Mouse (Mus musculus): ENCODE data around the gene Marc1. TPM values are rescaled to one million over a fixed set of nuclear protein-coding genes. Genes with fewer than 3 reads are reported as not detected.
A peak's percentile ranks its signal among the peaks of the same experiment; 100 is the strongest.

Gene Marc1
- polyA plus RNA-seq, 1 experiment from 2014 or later, result 3.9 TPM

- DNase-seq (ENCODE audit: low spot score) (no peak), ATAC-seq (replicated peaks; ENCODE audit: low FRiP score) (peak; percentile 73)
- H3K4me3 ChIP-seq (ENCODE audit: low read depth, low read length), result peak overlapping the region; percentile 91
- no peaks in the 10 kb centered on the region for H3K36me3 ChIP-seq (ENCODE audit: control insufficient read depth, insufficient read depth, low read length)
- no peaks in the 10 kb centered on the region for H3K9me3 ChIP-seq (ENCODE audit: control insufficient read depth, low read length)
- 26% methylated on average over 3 of the region's 3 CpGs for whole genome bisulfite sequencing
- H3K27me3 ChIP-seq (replicated peaks; ENCODE audit: control insufficient read depth, insufficient read depth, low read length), result no peaks in the 10 kb centered on the region
- peak overlapping the region; percentile 86 for H3K27ac ChIP-seq (ENCODE audit: low read depth, low read length)
- H3K4me2 ChIP-seq, result peak overlapping the region; percentile 95
- peak overlapping the region; percentile 95 for H3K9ac ChIP-seq (ENCODE audit: low read depth, low read length)
- peaks cover 37% of the 10 kb centered on the region for H3K4me1 ChIP-seq (replicated peaks; ENCODE audit: control insufficient read depth, insufficient read depth, low read length)
Observed at GRCm38 (mm10) chr1:184846973-184847372, 35.9 kb upstream of the Marc1 start.

DNA sequence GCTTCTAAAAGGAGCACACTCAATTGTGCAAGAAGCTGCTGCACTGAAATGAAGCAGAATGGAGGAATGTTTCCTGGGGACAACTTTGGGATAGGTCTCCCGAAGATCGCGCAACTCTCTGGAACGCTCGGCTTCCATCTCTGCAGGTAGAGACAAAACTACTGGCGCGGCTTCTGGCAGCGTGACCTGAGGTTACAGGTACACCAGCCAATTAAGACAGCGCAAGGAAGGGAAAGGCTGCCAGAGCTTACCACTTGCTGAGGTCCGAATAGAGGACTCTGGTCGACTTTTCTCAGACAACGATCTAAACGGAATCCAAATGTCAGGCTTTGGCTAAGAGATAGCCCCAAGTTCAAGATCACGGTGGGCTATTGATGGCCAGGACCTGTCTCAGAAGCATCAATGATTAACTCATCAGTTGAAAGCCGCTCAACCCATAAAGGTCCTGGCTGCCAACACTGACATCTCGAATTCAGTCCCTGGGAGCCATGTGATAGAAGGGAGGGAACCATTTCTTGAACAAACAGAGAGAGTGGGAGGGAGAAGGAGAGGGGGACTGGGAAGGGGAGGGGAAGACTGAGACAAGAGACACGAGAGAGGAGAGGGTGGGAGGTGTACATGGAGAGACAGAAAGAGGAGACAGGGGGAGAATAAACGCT is 35.1 kb upstream of the Marc1 start, which contains the start of gene Marc2:
Gene Marc2, minus strand, starts transcription at position 360 of the 659 bp plus-strand sequence.
- H3K27me3 ChIP-seq (replicated peaks; ENCODE audit: control insufficient read depth, insufficient read depth, low read length), result no peaks in the 10 kb centered on the region
- ATAC-seq (replicated peaks; ENCODE audit: low FRiP score) (peak; percentile 24), DNase-seq (ENCODE audit: low spot score) (peak; percentile 50)
- peak within 1 kb of the TSS; percentile 95 for H3K9ac ChIP-seq (ENCODE audit: low read depth, low read length)
- H3K9me3 ChIP-seq (ENCODE audit: control insufficient read depth, low read length), result no peaks in the 10 kb centered on the region
- H3K4me3 ChIP-seq (ENCODE audit: low read depth, low read length), result peak within 1 kb of the TSS; percentile 91
- H3K4me2 ChIP-seq, result peak within 1 kb of the TSS; percentile 95
- no peaks in the 10 kb centered on the region for H3K36me3 ChIP-seq (ENCODE audit: control insufficient read depth, insufficient read depth, low read length)
- WGBS, result 3% methylated on average over 18 of the region's 18 CpGs
- H3K4me1 ChIP-seq (replicated peaks; ENCODE audit: control insufficient read depth, insufficient read depth, low read length), result peaks cover 32% of the 10 kb centered on the region
- H3K27ac ChIP-seq (ENCODE audit: low read depth, low read length), result peak within 1 kb of the TSS; percentile 86

DNA sequence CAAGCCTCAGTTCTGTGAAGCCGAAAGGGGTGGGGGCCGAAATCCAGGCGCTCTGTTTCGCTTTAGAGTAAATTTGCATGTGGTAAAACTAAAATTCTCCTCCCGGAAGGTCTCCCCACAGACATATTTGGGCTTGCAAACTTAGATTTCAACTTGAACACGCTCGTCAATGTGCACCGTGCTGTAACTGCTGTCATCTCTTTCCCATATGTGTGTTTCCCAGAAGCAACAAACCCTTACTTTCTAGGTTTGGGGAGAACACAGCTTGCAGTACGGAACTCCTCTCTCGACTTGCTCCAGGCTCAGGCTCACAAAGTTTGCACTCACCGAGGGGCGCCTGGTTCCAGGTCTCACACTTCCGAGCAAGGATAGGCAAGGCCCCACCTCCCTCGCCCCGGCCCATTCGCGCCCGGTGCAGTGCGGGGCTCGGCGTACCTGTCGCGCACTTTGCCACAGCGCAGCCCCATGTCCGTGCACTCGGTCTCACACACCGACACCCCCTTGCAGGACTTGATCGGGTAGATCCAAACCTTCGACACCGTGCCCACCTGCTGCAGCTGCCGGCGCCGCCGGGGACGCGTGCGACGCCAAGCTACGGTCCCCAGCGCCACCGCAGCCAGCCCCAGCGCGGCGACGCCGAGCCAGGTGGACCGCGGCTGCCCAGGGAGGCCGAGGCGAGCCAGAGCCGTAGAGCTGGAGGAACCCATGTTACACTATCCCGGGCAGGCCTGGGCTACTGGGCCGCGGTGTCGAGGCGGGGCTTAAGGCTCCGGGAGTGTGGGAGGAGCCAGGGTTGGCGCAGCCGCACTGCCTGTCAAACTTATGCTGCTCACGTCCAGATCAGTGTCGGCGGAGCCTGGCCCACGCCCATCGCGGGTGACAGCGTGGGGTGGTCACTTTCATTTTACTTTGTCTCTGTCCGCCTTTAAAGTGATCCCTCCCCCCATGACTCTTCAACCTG is 34.3 kb upstream of the Marc1 start:
- DNase-seq (ENCODE audit: low spot score) (peak; percentile 88), ATAC-seq (replicated peaks; ENCODE audit: low FRiP score) (peak; percentile 95)
- peaks cover 29% of the 10 kb centered on the region for H3K4me1 ChIP-seq (replicated peaks; ENCODE audit: control insufficient read depth, insufficient read depth, low read length)
- peaks cover 8% of the 10 kb centered on the region for H3K36me3 ChIP-seq (ENCODE audit: control insufficient read depth, insufficient read depth, low read length)
- H3K27ac ChIP-seq (ENCODE audit: low read depth, low read length), result peak overlapping the region; percentile 86
- H3K4me3 ChIP-seq (ENCODE audit: low read depth, low read length), result peak overlapping the region; percentile 91
- no peaks in the 10 kb centered on the region for H3K9me3 ChIP-seq (ENCODE audit: control insufficient read depth, low read length)
- H3K4me2 ChIP-seq, result peak overlapping the region; percentile 95
- peak overlapping the region; percentile 95 for H3K9ac ChIP-seq (ENCODE audit: low read depth, low read length)
- no peaks in the 10 kb centered on the region for H3K27me3 ChIP-seq (replicated peaks; ENCODE audit: control insufficient read depth, insufficient read depth, low read length)
- under 1% methylated on average over 67 of the region's 67 CpGs for WGBS

DNA sequence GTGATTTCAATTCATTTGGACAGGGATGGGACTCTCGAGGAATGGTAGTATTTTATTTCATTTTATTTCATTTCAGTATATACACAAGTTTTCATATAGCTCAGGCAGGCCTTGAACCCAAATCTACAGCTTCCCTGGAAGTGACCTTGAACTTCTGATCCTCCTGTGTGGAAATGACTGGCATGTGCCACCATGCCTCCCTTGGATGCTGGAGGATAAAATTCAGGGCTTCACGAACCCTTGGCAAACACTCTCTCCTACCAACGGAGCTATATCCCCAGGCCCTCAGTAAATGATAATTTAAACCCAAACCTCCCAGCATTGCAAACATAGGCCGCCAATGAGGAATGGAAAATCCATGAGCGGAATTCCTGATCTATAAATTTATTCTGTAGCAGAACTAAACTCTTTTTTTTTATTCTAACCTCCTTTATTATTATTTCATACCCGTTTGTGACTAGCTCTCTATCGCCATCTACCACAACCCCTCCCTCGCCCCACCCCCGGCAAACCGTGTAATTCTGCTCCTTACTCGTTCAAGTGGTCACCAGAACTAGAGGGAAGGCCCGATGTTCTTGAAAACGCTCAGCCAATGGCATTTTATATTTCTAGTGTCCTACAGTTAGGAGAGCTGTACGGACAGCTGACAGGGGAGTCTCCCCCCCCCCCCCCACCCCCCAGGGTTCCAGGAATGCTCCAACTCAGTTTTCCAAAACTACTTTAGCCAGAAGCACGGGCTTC is 33.4 kb upstream of the Marc1 start:
- Histone ChIP-seq H3K9ac (ENCODE audit: low read depth, low read length) (peak overlapping the region; percentile 95), H3K36me3 (ENCODE audit: control insufficient read depth, insufficient read depth, low read length) (peaks cover 14% of the 10 kb centered on the region), H3K9me3 (ENCODE audit: control insufficient read depth, low read length) (no peaks in the 10 kb centered on the region), H3K4me3 (ENCODE audit: low read depth, low read length) (peak overlapping the region; percentile 91), H3K4me1 (replicated peaks; ENCODE audit: control insufficient read depth, insufficient read depth, low read length) (peaks cover 29% of the 10 kb centered on the region), H3K27ac (ENCODE audit: low read depth, low read length) (peak overlapping the region; percentile 86), H3K4me2 (peak overlapping the region; percentile 95), H3K27me3 (replicated peaks; ENCODE audit: control insufficient read depth, insufficient read depth, low read length) (no peaks in the 10 kb centered on the region)
- DNase-seq (ENCODE audit: low spot score), result peak; percentile 56
- ATAC-seq (replicated peaks; ENCODE audit: low FRiP score), result no peak
- WGBS, result 17% methylated on average over 15 of the region's 15 CpGs

GRCm38 (mm10) chr1:184837649-184838048 is 26.5 kb upstream of the Marc1 start:
- H3K36me3 ChIP-seq (ENCODE audit: control insufficient read depth, insufficient read depth, low read length), result peaks cover 35% of the 10 kb centered on the region
- WGBS, result 68% methylated on average over 4 of the region's 4 CpGs
- H3K9me3 ChIP-seq (ENCODE audit: control insufficient read depth, low read length), result no peaks in the 10 kb centered on the region
- no peak overlapping the region for H3K27ac ChIP-seq (ENCODE audit: low read depth, low read length)
- H3K9ac ChIP-seq (ENCODE audit: low read depth, low read length), result no peak overlapping the region
- DNase-seq (ENCODE audit: low spot score) (no peak), ATAC-seq (replicated peaks; ENCODE audit: low FRiP score) (no peak)
- no peak overlapping the region for H3K4me2 ChIP-seq
- no peaks in the 10 kb centered on the region for H3K27me3 ChIP-seq (replicated peaks; ENCODE audit: control insufficient read depth, insufficient read depth, low read length)
- H3K4me1 ChIP-seq (replicated peaks; ENCODE audit: control insufficient read depth, insufficient read depth, low read length), result peaks cover 10% of the 10 kb centered on the region; the same call in 1 of the 2 replicates
- H3K4me3 ChIP-seq (ENCODE audit: low read depth, low read length), result no peak overlapping the region

DNA sequence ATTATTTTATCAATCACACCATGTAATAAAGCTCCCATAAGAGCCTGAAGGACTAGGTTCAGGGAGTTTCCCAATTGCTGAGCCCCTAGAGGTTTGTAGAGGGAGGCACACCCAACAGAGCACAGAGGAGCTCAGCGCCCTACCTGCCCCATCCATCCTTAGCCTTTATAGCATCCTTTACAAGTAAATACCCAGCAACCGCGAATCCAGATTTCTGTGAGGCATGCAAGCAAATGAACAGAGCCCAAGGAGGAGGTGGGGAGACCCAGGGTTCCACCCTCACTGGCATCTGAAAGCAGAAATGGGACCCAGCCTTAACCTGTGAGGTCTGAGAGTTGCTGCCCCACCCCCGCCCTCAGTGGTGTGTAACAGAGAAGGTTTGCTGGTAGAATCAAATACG is 25.2 kb upstream of the Marc1 start:
- no peak for ATAC-seq (replicated peaks; ENCODE audit: low FRiP score)
- H3K4me2 ChIP-seq, result no peak overlapping the region
- peaks cover 48% of the 10 kb centered on the region for H3K36me3 ChIP-seq (ENCODE audit: control insufficient read depth, insufficient read depth, low read length)
- WGBS, result 77% methylated on average over 5 of the region's 5 CpGs
- H3K9me3 ChIP-seq (ENCODE audit: control insufficient read depth, low read length), result no peaks in the 10 kb centered on the region
- no peak overlapping the region for H3K4me3 ChIP-seq (ENCODE audit: low read depth, low read length)
- no peaks in the 10 kb centered on the region for H3K27me3 ChIP-seq (replicated peaks; ENCODE audit: control insufficient read depth, insufficient read depth, low read length)
- no peak for DNase-seq (ENCODE audit: low spot score)
- H3K27ac ChIP-seq (ENCODE audit: low read depth, low read length), result no peak overlapping the region
- H3K4me1 ChIP-seq (replicated peaks; ENCODE audit: control insufficient read depth, insufficient read depth, low read length), result peaks cover 3% of the 10 kb centered on the region; the same call in 1 of the 2 replicates
- no peak overlapping the region for H3K9ac ChIP-seq (ENCODE audit: low read depth, low read length)

- Histone ChIP-seq H3K9me3 (ENCODE audit: control insufficient read depth, low read length) (no peaks in the 10 kb centered on the region), H3K4me2 (no peak overlapping the region), H3K36me3 (ENCODE audit: control insufficient read depth, insufficient read depth, low read length) (peaks cover 49% of the 10 kb centered on the region), H3K27ac (ENCODE audit: low read depth, low read length) (no peak overlapping the region), H3K4me3 (ENCODE audit: low read depth, low read length) (no peak overlapping the region), H3K4me1 (replicated peaks; ENCODE audit: control insufficient read depth, insufficient read depth, low read length) (peaks cover 3% of the 10 kb centered on the region; the same call in 1 of the 2 replicates), H3K27me3 (replicated peaks; ENCODE audit: control insufficient read depth, insufficient read depth, low read length) (no peaks in the 10 kb centered on the region), H3K9ac (ENCODE audit: low read depth, low read length) (no peak overlapping the region)
- 65% methylated on average over 7 of the region's 7 CpGs for WGBS
- ATAC-seq (replicated peaks; ENCODE audit: low FRiP score) (peak; percentile 56; the same call in 1 of the 2 replicates), DNase-seq (ENCODE audit: low spot score) (no peak)
Observed at GRCm38 (mm10) chr1:184833499-184833898, 22.4 kb upstream of the Marc1 start.

- Histone ChIP-seq H3K4me2 (no peak overlapping the region), H3K27ac (ENCODE audit: low read depth, low read length) (no peak overlapping the region), H3K4me3 (ENCODE audit: low read depth, low read length) (no peak overlapping the region), H3K27me3 (replicated peaks; ENCODE audit: control insufficient read depth, insufficient read depth, low read length) (no peaks in the 10 kb centered on the region), H3K9ac (ENCODE audit: low read depth, low read length) (no peak overlapping the region), H3K4me1 (replicated peaks; ENCODE audit: control insufficient read depth, insufficient read depth, low read length) (peaks cover 1% of the 10 kb centered on the region), H3K9me3 (ENCODE audit: control insufficient read depth, low read length) (no peaks in the 10 kb centered on the region), H3K36me3 (ENCODE audit: control insufficient read depth, insufficient read depth, low read length) (peaks cover 47% of the 10 kb centered on the region)
- WGBS, result 81% methylated on average over 10 of the region's 10 CpGs
- no peak for DNase-seq (ENCODE audit: low spot score)
- no peak for ATAC-seq (replicated peaks; ENCODE audit: low FRiP score)
Observed at GRCm38 (mm10) chr1:184832211-184832610, 21.1 kb upstream of the Marc1 start.

Data from liver, embryonic 11.5 days (tissue).